Mouse (Mus musculus) embryonic fibroblast, embryonic 13.5 days (primary cell): ENCODE results near the gene Gm10306.

ENCODE experiments used
- CTCF ChIP-seq: IDR thresholded peaks from 2 replicates; pipeline ENCODE4 v1.5.1; 2011; ENCODE audit warnings: mild to moderate bottlenecking, control low read depth, low read length, moderate library complexity, borderline replicate concordance; ENCODE audit not compliant: insufficient read depth
- POLR2A ChIP-seq: IDR thresholded peaks from 2 replicates; pipeline ENCODE4 v1.6.1; 2011; ENCODE audit warnings: low read depth, mild to moderate bottlenecking, control low read depth, low read length, moderate library complexity

- TF ChIP-seq CTCF (no peak), POLR2A (no peak)
These were observed 4.0 kb downstream of the Gm10306 start for GRCm38 (mm10) chr4:94560316-94560715.
